Mouse (Mus musculus): ENCODE measurements around the gene Gm9958.

Gm9958 gene

DNA sequence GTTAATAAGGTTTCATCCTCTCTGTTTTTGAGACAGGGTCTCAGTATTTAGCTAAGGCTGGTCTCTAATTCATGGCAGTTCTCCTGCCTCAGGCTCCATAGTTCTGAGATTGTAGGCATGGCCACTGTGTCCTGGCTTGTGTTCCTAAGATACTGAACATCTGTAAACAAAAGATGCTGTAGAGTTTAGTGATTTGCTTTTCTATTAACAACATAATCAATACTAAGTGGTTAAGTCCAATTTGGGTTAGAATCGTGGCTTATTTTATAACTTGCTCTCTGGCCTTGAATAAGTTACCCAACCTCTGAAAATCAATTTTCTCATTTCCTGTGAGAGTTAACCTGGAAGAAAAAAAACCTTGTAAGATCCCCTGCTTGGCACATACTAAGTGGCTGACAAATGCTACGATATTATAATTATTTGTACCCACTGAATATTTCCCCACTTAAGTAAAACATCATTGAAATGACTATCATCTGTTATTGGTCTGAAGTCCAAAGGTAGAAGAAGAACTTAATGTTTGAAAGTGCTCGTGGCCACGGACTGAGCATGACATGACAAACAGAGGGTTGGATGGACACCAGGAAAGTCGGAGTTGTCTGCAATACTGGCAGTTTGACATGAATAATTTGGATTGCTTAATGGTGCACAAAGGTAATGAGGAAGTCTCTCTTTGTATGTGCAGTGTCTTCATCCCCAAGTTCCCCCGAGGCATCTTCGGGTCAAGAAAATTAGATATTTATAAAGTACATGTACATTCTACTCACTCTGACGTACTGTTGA lies 47.3 kb downstream of the Gm9958 start:
- no peak for DNase-seq (ENCODE audit: low spot score)

GRCm38 (mm10) chr5:90414925-90415295 lies 47.9 kb downstream of the Gm9958 start:
- DNase-seq (ENCODE audit: low spot score): no peak
